Mouse (Mus musculus): ENCODE measurements around the gene Stat6.
A peak's percentile ranks its signal among the peaks of the same experiment; 100 is the strongest.

Stat6 gene

GRCm38 (mm10) chr10:127615034-127615374 is 27.8 kb upstream of the Stat6 start:
- DNase-seq (ENCODE audit: low read depth, low spot score), result no peak

- no peak for DNase-seq (ENCODE audit: low read depth, low spot score)
Observed at GRCm38 (mm10) chr10:127615591-127615990, 27.2 kb upstream of the Stat6 start.

GRCm38 (mm10) chr10:127616261-127616679 is 26.5 kb upstream of the Stat6 start:
- no peak for DNase-seq (ENCODE audit: low read depth, low spot score)

GRCm38 (mm10) chr10:127617294-127617693 is 25.5 kb upstream of the Stat6 start:
- no peak for DNase-seq (ENCODE audit: low read depth, low spot score)

- DNase-seq (ENCODE audit: low read depth, low spot score), result no peak
Observed at GRCm38 (mm10) chr10:127618173-127618572, 24.6 kb upstream of the Stat6 start.

- DNase-seq (ENCODE audit: low read depth, low spot score), result no peak
Observed at GRCm38 (mm10) chr10:127619119-127619721, 23.6 kb upstream of the Stat6 start.

- DNase-seq (ENCODE audit: low read depth, low spot score), result no peak
Observed at GRCm38 (mm10) chr10:127619941-127620405, 22.8 kb upstream of the Stat6 start.

GRCm38 (mm10) chr10:127620406-127621190 is 22.2 kb upstream of the Stat6 start, which contains the start of gene Lrp1:
Gene Lrp1, minus strand, starts transcription at chr10:127621148.
- DNase-seq (ENCODE audit: low read depth, low spot score), result no peak

- peak; percentile 96 for DNase-seq (ENCODE audit: low read depth, low spot score)
Observed at GRCm38 (mm10) chr10:127621191-127622056, 21.4 kb upstream of the Stat6 start.

- DNase-seq (ENCODE audit: low read depth, low spot score), result peak; percentile 76
Observed at GRCm38 (mm10) chr10:127622057-127622392, 20.8 kb upstream of the Stat6 start.

- peak; percentile 69 for DNase-seq (ENCODE audit: low read depth, low spot score)
Observed at GRCm38 (mm10) chr10:127622661-127623060, 20.1 kb upstream of the Stat6 start.

GRCm38 (mm10) chr10:127623439-127624216 is 19.2 kb upstream of the Stat6 start:
- DNase-seq (ENCODE audit: low read depth, low spot score), result no peak

GRCm38 (mm10) chr10:127626433-127626832 is 16.4 kb upstream of the Stat6 start:
- DNase-seq (ENCODE audit: low read depth, low spot score), result no peak

GRCm38 (mm10) chr10:127631261-127632214 is 11.2 kb upstream of the Stat6 start:
- peak; percentile 60 for DNase-seq (ENCODE audit: low read depth, low spot score)

- no peak for DNase-seq (ENCODE audit: low read depth, low spot score)
Observed at GRCm38 (mm10) chr10:127632668-127633271, 10.0 kb upstream of the Stat6 start.

GRCm38 (mm10) chr10:127640421-127640820 is 2.4 kb upstream of the Stat6 start:
- DNase-seq (ENCODE audit: low read depth, low spot score), result no peak

- DNase-seq (ENCODE audit: low read depth, low spot score), result peak; percentile 76
Observed at GRCm38 (mm10) chr10:127641861-127642771, 670 bp upstream of the Stat6 start.

- peak; percentile 69 for DNase-seq (ENCODE audit: low read depth, low spot score)
Observed at GRCm38 (mm10) chr10:127643553-127644238, 910 bp downstream of the Stat6 start.
